ENCODE assay signal across 11 mouse cellular contexts in the genomic region with DNA sequence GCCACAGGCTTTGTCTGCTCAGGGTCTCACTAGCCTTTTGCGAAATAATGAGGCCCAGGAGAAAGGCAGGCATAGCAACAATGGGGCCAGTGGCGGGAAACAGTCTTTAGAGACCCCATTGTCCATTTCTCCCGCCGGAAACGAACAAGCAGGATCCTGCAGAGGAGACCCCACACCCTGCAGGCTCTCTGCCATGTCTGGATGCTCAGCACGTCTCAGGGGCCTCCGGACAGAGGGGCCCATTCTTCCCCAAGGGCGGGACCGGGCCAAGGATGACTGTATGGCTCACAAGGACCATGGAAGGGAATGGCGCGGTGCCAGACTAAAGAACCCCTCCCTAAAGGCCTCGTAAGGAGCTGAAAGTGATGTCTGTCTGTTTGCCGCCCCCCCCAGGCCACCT. TPM values are rescaled to one million over a fixed set of nuclear protein-coding genes. Genes with fewer than 3 reads are reported as not detected.
DNase-seq lines count a peak whose midpoint lies in the region; ATAC-seq and TF ChIP-seq lines count a peak whose summit lies in the region.
"Had no signal": no experiment of that assay in that cellular context is flagged by ENCODE, and none has a peak within 500 bp of the region (broad histone marks: within the 10 kb centered on the region; RNA-seq: fewer than 3 reads in every experiment).

No protein-coding gene starts in this region.

- no peak overlapping the region for H3K4me2 ChIP-seq in intestine, embryonic 15.5 days (replicated peaks)
- peak overlapping the region; percentile 96 for H3K4me2 ChIP-seq in neural tube, embryonic 15.5 days

- TF ChIP-seq CTCF in gastrocnemius, adult 2 months (IDR thresholded peaks at IDR 0.05): no peak

- intact Hi-C loops in gastrocnemius, adult 2 months (cut with DNase I): loop anchor here (10.0 kb wide), 1 partner anchor 219 kb away; the partner anchor contains the start of genes Lmf1 and Sox8
- intact Hi-C loops in gastrocnemius, postnatal 36 days (cut with DNase I): no loop called here

- H3K27me3 ChIP-seq in intestine, embryonic 15.5 days (replicated peaks): no peaks in the 10 kb centered on the region
- no peaks in the 10 kb centered on the region for H3K27me3 ChIP-seq in neural tube, embryonic 15.5 days (replicated peaks)

- peaks cover 47% of the 10 kb centered on the region for H3K4me1 ChIP-seq in intestine, embryonic 15.5 days (replicated peaks)
- peaks cover 67% of the 10 kb centered on the region for H3K4me1 ChIP-seq in neural tube, embryonic 15.5 days

- no peak for ATAC-seq in intestine, embryonic 15.5 days
- no peak for ATAC-seq in neural tube, embryonic 15.5 days (ENCODE audit: low FRiP score)

- 78% methylated on average over 13 of the region's 13 CpGs for WGBS in intestine, embryonic 15.5 days
- 17% methylated on average over 13 of the region's 13 CpGs for WGBS in neural tube, embryonic 15.5 days

- H3K27ac ChIP-seq in gastrocnemius, adult 2 months: peak overlapping the region; percentile 91; the same call in 1 of the 2 replicates
- peak overlapping the region; percentile 95; the same call in 1 of the 2 replicates for H3K27ac ChIP-seq in intestine, embryonic 15.5 days
- H3K27ac ChIP-seq in neural tube, embryonic 15.5 days (replicated peaks): peak overlapping the region; percentile 93
- H3K27ac ChIP-seq: liver, embryonic 14.5 days had no signal

- no peaks in the 10 kb centered on the region for H3K9me3 ChIP-seq in intestine, embryonic 15.5 days
- no peaks in the 10 kb centered on the region for H3K9me3 ChIP-seq in neural tube, embryonic 15.5 days (replicated peaks)

- H3K4me3 ChIP-seq in gastrocnemius, adult 2 months: no peak overlapping the region
- no peak overlapping the region for H3K4me3 ChIP-seq in intestine, embryonic 15.5 days (replicated peaks)
- peak overlapping the region; percentile 57 for H3K4me3 ChIP-seq in neural tube, embryonic 15.5 days (replicated peaks)
- H3K4me3 ChIP-seq: myocyte had no signal

- DNase-seq in gastrocnemius, adult 2 months: no peak
- DNase-seq in gastrocnemius, postnatal 36 days: no peak
- DNase-seq in right cerebral cortex, postnatal 10 days (ENCODE audit: low spot score in 2 of 2): peak; percentile 61 to 73
- DNase-seq in right cerebral cortex, postnatal 36 days (ENCODE audit: low spot score in 2 of 2): no peak
- no peak for DNase-seq in ovary, adult 18-20 months (ENCODE audit: low spot score)
- DNase-seq in ovary, postnatal 14 days (ENCODE audit: low spot score): no peak
- DNase-seq: heart, adult 18-20 months had no signal

- H3K36me3 ChIP-seq in intestine, embryonic 15.5 days: peaks cover 4% of the 10 kb centered on the region; the same call in 1 of the 2 replicates
- peaks cover 7% of the 10 kb centered on the region; the same call in 1 of the 2 replicates for H3K36me3 ChIP-seq in neural tube, embryonic 15.5 days

- H3K9ac ChIP-seq in intestine, embryonic 15.5 days: 0 out of 2 replicates have a peak overlapping the region, but pooled peaks have one; percentile 13
- H3K9ac ChIP-seq in neural tube, embryonic 15.5 days (replicated peaks): no peak overlapping the region
- H3K9ac ChIP-seq: liver, embryonic 14.5 days had no signal

RNA-seq across cellular contexts. Expression of gene AC134908.4, which starts 1.3 kb away (rescaled TPM):
- total RNA-seq in gastrocnemius, adult 2 months (2021): not detected
- not detected for total RNA-seq in gastrocnemius, postnatal 36 days (2021)
- not detected in 2 replicates for polyA plus RNA-seq in intestine, embryonic 15.5 days (2015; fragmentation: Nextera tagmentation; extraction: Ambion mirVana)
- 3.1 TPM in 1 of 2 replicates, not detected in the other for polyA plus RNA-seq in neural tube, embryonic 15.5 days (2015; fragmentation: Nextera tagmentation; extraction: Ambion mirVana)
- total RNA-seq: heart, adult 18-20 months had no signal
- polyA plus RNA-seq: liver, embryonic 14.5 days; myocyte had no signal

RNA-seq across cellular contexts. Expression of gene Fam173a, which starts 1.5 kb away (rescaled TPM):
- 10 to 100 TPM; 35.9 to 43.7 TPM for total RNA-seq in gastrocnemius, adult 2 months (2021)
- total RNA-seq in gastrocnemius, postnatal 36 days (2021): 10 to 100 TPM; 34.8 to 38.9 TPM
- polyA plus RNA-seq in intestine, embryonic 15.5 days (2015; fragmentation: Nextera tagmentation; extraction: Ambion mirVana): 82.5 and 101 TPM in 2 replicates
- polyA plus RNA-seq in neural tube, embryonic 15.5 days (2015; fragmentation: Nextera tagmentation; extraction: Ambion mirVana): 94.0 and 94.1 TPM in 2 replicates

RNA-seq across cellular contexts. Expression of gene Metrn, which starts 2.7 kb away (rescaled TPM):
- total RNA-seq in gastrocnemius, adult 2 months (2021): 10 to 100 TPM; 40.4 to 41.0 TPM
- total RNA-seq in gastrocnemius, postnatal 36 days (2021): 10 to 100 TPM; 48.4 to 50.8 TPM
- polyA plus RNA-seq in intestine, embryonic 15.5 days (2015; fragmentation: Nextera tagmentation; extraction: Ambion mirVana): 41.9 and 45.6 TPM in 2 replicates
- 72.7 and 75.2 TPM in 2 replicates for polyA plus RNA-seq in neural tube, embryonic 15.5 days (2015; fragmentation: Nextera tagmentation; extraction: Ambion mirVana)

RNA-seq across cellular contexts. Expression of gene Ccdc78, which starts 7.8 kb away (rescaled TPM):
- not detected for total RNA-seq in gastrocnemius, adult 2 months (2021)
- total RNA-seq in gastrocnemius, postnatal 36 days (2021): not detected
- 0.15 and 0.40 TPM in 2 replicates for polyA plus RNA-seq in intestine, embryonic 15.5 days (2015; fragmentation: Nextera tagmentation; extraction: Ambion mirVana)
- 0.17 and 0.41 TPM in 2 replicates for polyA plus RNA-seq in neural tube, embryonic 15.5 days (2015; fragmentation: Nextera tagmentation; extraction: Ambion mirVana)

RNA-seq across cellular contexts. Expression of gene Haghl, which starts 8.7 kb away (rescaled TPM):
- total RNA-seq in gastrocnemius, adult 2 months (2021): 1 to 10 TPM; 9.0 to 9.1 TPM
- total RNA-seq in gastrocnemius, postnatal 36 days (2021): 10 to 100 TPM in 1 of 2 experiments, 1 to 10 TPM in 1; 8.7 to 10.1 TPM
- polyA plus RNA-seq in intestine, embryonic 15.5 days (2015; fragmentation: Nextera tagmentation; extraction: Ambion mirVana): 37.9 and 41.5 TPM in 2 replicates
- 137 and 153 TPM in 2 replicates for polyA plus RNA-seq in neural tube, embryonic 15.5 days (2015; fragmentation: Nextera tagmentation; extraction: Ambion mirVana)

Comparison
In these comparisons a context has a peak if more than half of its experiments do, and no peak if none do; other contexts are left out.
1. DNase-seq: peak in right cerebral cortex, postnatal 10 days (2 of 2); none in gastrocnemius, adult 2 months (single experiment), gastrocnemius, postnatal 36 days (0 of 2), right cerebral cortex, postnatal 36 days (0 of 2), ovary, adult 18-20 months (single experiment) and ovary, postnatal 14 days (single experiment).
2. Peak in every context shown above with its lines, with median percentiles within 50 percentile points of each other: H3K27ac ChIP-seq.